Mouse (Mus musculus) intestine, embryonic 15.5 days (tissue): Measurements from ENCODE around the gene Smpdl3b. TPM values are rescaled to one million over a fixed set of nuclear protein-coding genes. Genes with fewer than 3 reads are reported as not detected.
A peak's percentile ranks its signal among the peaks of the same experiment; 100 is the strongest.
"Not testable (repeated sequence)": the region's sequence is repeated elsewhere in the genome, so short reads cannot be mapped to it uniquely, and the experiment has no call there.

ENCODE experiments used
- ATAC-seq: fragments of 200-750 bp; cut with Nextera tagmentation; 2 replicates; pipeline ENCODE4 v1.8.0; 2017; ENCODE audit warnings: moderate TSS enrichment, moderate library complexity
- H3K27ac ChIP-seq: fragments of 300-500 bp; sonication (generic); 2 replicates; pipeline ENCODE4 v1.5.1; 2015; ENCODE audit warnings: mild to moderate bottlenecking, inconsistent platforms
- H3K27me3 ChIP-seq: fragments of 300-500 bp; sonication (generic); replicated peaks from 2 replicates; pipeline ENCODE4 v1.6.1; 2015; ENCODE audit warnings: inconsistent platforms
- H3K36me3 ChIP-seq: fragments of 300-500 bp; sonication (generic); 2 replicates; pipeline ENCODE4 v1.6.1; 2015; ENCODE audit warnings: inconsistent platforms
- H3K4me1 ChIP-seq: fragments of 300-500 bp; sonication (generic); replicated peaks from 2 replicates; pipeline ENCODE4 v1.6.1; 2015; ENCODE audit warnings: inconsistent platforms
- H3K4me2 ChIP-seq: fragments of 300-500 bp; sonication (generic); replicated peaks from 2 replicates; pipeline ENCODE4 v1.6.1; 2015; ENCODE audit warnings: mild to moderate bottlenecking, inconsistent platforms
- H3K4me3 ChIP-seq: fragments of 300-500 bp; sonication (generic); replicated peaks from 2 replicates; pipeline ENCODE4 v1.5.1; 2015; ENCODE audit warnings: inconsistent platforms
- H3K9ac ChIP-seq: fragments of 300-500 bp; sonication (generic); 2 replicates; pipeline ENCODE4 v1.6.1; 2015; ENCODE audit warnings: inconsistent platforms
- H3K9me3 ChIP-seq: fragments of 300-500 bp; sonication (generic); 2 replicates; pipeline ENCODE4 v1.6.1; 2016; ENCODE audit warnings: inconsistent platforms
- WGBS: fragments of 180-500 bp; shearing (Covaris S2); methylation state at CpG from one replicate; pipeline ENCODE4 v1.1.7; 2015; 5-methylcytosine and 5-hydroxymethylcytosine counted together
- polyA plus RNA-seq: library from polyadenylated mRNA; unstranded; fragments of >200 nt; fragmentation: Nextera tagmentation; extraction: Ambion mirVana; gene quantifications from 2 replicates; pipeline ENCODE4 v1.2.1, GENCODE M21; 2015

The Smpdl3b gene
- polyA plus RNA-seq, 1 experiment from 2014 or later = 5.7 TPM

DNA sequence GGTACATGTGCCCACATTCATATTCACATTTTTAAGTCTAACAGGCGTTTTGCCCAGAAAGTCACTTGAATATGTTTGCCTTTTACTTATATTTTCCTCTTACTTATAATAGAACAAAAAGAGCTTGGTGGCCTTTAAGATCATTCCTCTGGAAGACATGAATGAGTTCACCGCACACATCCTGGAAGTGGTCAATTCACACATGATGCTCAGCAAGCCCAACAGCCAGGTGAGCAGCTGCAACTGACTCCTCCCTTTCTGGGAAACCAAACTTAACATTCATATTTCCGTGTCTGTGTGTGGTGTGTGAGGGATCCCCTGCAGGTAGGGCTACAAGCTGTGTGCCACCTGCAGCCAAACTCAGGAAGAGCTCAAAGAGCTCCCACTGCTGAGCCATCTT, 17.9 kb upstream of the Smpdl3b start:
- no peak for ATAC-seq
- H3K36me3 ChIP-seq = peaks cover 65% of the 10 kb centered on the region
- 77% methylated on average over 3 of the region's 3 CpGs for WGBS

DNA sequence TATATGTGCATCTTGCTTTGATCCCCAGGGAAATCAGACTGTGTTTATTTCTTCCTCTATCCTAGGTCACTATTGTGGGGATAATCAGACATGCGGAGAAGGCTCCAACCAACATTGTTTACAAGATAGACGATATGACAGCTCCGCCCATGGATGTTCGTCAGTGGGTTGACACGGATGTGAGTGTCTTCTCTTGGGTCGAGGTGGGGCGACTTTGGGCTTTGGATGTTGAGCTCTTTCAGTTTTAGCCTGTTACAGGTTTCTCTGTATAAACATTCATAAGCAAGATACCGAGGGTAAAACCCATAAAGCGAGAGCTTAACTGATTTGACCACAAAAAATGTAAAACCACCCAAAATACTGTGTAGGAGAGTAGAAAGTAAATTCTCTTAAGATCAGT, 14.7 kb upstream of the Smpdl3b start:
- peaks cover 38% of the 10 kb centered on the region for H3K36me3 ChIP-seq
- WGBS = 88% methylated on average over 9 of the region's 9 CpGs

More for the DNA sequence above, 17.9 kb upstream of the Smpdl3b start:
- H3K9me3 ChIP-seq = no peaks in the 10 kb centered on the region
- no peaks in the 10 kb centered on the region for H3K27me3 ChIP-seq
- no peak overlapping the region for H3K4me2 ChIP-seq
- H3K4me1 ChIP-seq = no peaks in the 10 kb centered on the region
- no peak overlapping the region for H3K27ac ChIP-seq
- no peak overlapping the region for H3K9ac ChIP-seq
- H3K4me3 ChIP-seq = no peak overlapping the region

DNA sequence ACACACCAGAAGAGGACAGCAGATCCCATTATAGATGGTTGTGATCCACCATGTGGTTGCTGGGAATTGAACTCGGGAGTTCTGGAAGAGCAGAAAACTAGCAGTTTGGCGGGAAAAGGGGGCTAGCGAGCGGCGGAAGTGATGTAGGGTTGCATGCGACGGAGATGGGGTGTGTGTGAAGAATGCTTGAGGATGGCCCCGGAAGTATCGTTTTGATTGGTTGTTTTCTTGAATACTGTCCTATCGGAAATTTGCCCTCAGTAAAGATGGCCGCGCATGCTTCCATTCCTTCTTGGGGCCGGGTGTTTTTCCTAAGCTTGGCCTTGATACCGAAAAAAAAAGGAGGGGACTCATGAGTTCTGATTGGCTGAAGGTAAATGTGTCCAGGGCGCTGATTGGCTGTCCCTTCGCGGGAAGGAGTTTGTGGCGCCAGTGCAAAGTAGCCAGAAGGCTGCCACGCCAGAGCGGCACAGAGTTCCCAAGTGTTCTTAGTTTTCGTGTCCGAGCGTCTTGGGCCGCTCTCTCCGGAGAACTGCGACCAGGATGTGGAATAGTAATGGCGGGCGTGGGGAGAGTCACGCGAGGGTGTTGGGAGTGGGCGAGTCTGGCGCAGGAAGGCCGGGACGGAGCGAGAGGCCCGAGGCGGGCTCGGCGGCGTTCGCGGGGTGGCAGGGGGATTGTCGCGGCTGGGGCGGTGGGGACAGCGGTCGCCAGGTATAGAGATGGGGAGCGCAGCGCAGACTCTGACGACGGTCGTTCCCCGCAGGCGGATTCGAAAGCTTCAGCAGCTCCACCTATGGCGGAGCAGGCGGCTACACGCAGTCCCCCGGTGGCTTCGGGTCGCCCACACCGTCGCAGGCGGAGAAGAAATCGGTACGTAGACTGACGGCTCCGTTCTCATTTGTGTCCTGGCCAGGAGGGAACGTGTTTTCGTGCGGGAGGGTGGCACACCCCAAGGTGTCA, 11.1 kb upstream of the Smpdl3b start, which contains the start of gene Rpa2:
TSS of gene Rpa2 (plus strand) at position 419 of the 963 bp plus-strand sequence.
- Histone ChIP-seq H3K4me1 (peaks cover 11% of the 10 kb centered on the region), H3K36me3 (peaks cover 11% of the 10 kb centered on the region; the same call in 1 of the 2 replicates), H3K9me3 (no peaks in the 10 kb centered on the region), H3K9ac (peak within 1 kb of the TSS; percentile 85), H3K4me3 (peak within 1 kb of the TSS; percentile 86), H3K27me3 (no peaks in the 10 kb centered on the region), H3K4me2 (peak within 1 kb of the TSS; percentile 80), H3K27ac (peak within 1 kb of the TSS; percentile 76)
- peak; percentile 98 for ATAC-seq
- under 1% methylated on average over 71 of the region's 71 CpGs for WGBS

More for the DNA sequence above, 14.7 kb upstream of the Smpdl3b start:
- Histone ChIP-seq H3K4me1 (peaks cover 11% of the 10 kb centered on the region), H3K27me3 (no peaks in the 10 kb centered on the region), H3K9ac (no peak overlapping the region), H3K9me3 (no peaks in the 10 kb centered on the region), H3K27ac (no peak overlapping the region), H3K4me2 (no peak overlapping the region), H3K4me3 (no peak overlapping the region)
- no peak for ATAC-seq

DNA sequence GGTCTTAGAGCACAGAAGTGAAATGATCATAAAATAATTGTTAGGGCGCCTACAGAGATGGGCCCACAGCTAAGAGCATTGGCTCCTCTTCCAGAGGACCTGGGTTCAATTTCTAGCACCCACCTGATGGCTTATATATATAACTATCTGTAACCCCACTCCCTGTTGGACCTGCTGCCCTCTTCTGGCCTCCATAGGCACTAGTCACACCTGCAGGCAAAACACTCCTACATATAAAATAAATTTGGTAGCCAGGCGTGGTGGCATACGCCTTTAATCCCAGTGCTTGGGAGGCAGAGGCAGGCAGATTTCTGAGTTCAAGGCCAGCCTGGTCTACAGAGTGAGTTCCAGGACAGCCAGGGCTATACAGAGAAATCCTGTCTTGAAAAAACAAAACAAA, 6.1 kb upstream of the Smpdl3b start:
- H3K27me3 ChIP-seq, H3K9me3 ChIP-seq, H3K9ac ChIP-seq, H3K27ac ChIP-seq, H3K4me1 ChIP-seq, H3K36me3 ChIP-seq, H3K4me3 ChIP-seq, H3K4me2 ChIP-seq, ATAC-seq: not testable (repeated sequence)
- WGBS = 85% methylated on average over 3 of the region's 3 CpGs

DNA sequence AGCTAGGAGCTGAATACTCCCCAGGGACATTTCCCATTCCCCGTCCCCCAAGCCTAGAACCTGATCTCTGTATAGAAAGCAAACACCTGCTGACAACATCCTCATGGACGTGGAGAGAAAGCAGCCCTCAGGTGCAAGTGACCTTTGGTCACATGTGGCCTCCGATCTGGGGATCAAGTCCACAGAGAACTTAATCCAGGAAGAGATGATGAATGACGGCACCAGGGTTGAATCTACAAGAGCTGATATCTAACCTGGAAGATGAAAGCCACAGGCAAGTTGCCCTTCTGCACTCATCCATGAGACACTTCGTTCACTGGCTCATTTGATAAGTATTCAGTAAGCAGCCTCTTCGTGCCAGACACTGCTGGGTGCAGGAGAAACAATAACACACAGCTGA, 5.5 kb upstream of the Smpdl3b start:
- H3K27ac ChIP-seq = no peak overlapping the region
- H3K4me2 ChIP-seq = no peak overlapping the region
- ATAC-seq = peak; percentile 63; the same call in 1 of the 2 replicates

DNA sequence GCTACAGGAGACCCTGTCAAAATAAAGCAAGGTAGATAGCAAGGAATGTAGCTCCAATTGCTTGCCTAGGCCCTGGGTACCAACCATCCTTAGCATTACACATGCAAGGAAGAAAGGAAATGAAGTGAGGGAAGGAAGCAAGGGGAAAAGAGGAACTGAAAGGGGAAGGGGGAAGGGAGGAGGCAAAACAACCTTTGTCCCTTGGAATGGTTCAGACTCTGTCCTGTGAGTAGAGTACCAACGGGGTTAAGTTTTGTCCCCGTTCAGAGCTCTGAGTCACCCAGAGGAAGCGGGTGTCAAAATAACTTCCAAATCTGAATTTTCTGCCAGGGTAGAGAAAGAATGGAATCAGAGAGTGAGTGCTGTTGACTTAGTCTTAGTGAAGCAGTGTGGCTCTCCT, 3.2 kb upstream of the Smpdl3b start:
- no peak for ATAC-seq
- H3K4me2 ChIP-seq = no peak overlapping the region
- H3K9me3 ChIP-seq = no peaks in the 10 kb centered on the region
- H3K9ac ChIP-seq = no peak overlapping the region
- H3K4me1 ChIP-seq = 0 out of 2 replicates have a peak, but pooled peaks cover 3% of the 10 kb centered on the region
- no peak overlapping the region for H3K27ac ChIP-seq
- H3K27me3 ChIP-seq = no peaks in the 10 kb centered on the region
- no peak overlapping the region for H3K4me3 ChIP-seq
- H3K36me3 ChIP-seq = no peaks in the 10 kb centered on the region
- WGBS = 58% methylated on average over 3 of the region's 3 CpGs

More for the DNA sequence above, 5.5 kb upstream of the Smpdl3b start:
- 57% methylated on average over 6 of the region's 6 CpGs for WGBS
- Histone ChIP-seq H3K27me3 (no peaks in the 10 kb centered on the region), H3K9ac (no peak overlapping the region), H3K36me3 (no peaks in the 10 kb centered on the region), H3K4me3 (no peak overlapping the region), H3K4me1 (no peaks in the 10 kb centered on the region), H3K9me3 (no peaks in the 10 kb centered on the region)

DNA sequence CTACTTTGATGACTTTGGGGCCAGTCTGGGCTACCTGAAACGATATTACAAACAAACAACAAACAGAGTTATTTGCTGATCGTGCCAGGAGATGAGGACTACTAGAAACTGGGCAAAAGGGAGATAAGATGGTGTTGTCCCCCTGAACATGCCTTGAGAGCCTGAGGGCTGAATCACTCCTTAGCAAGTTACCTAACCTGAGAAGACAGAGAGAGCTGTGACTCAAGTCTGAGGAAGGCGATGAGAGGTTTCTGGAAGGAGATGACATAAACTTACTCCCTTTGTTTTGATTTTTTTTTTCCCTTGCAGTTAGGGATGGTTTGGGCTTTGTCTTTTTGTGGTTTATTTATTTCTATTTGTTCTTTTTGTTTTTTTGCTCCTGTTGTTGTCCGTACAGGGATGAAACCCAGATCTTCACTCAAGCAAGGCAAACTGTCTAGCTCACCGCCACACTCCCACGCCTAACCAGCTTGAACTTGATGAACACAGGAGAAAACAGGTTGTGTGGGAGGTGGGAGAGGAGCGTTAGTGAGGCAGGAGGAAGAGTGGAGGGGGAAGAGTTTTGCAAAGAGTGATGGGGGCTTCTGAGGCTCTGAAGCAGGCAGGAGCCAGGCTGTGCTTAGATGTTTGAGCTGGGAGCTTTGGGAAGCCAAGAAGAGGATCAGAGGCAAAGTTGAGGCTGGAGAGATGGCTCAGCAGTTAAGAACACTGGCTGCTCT, 740 bp upstream of the Smpdl3b start:
- Histone ChIP-seq H3K27me3 (no peaks in the 10 kb centered on the region), H3K4me1 (0 out of 2 replicates have a peak, but pooled peaks cover 3% of the 10 kb centered on the region), H3K9ac (no peak overlapping the region), H3K4me3 (no peak overlapping the region), H3K36me3 (no peaks in the 10 kb centered on the region), H3K9me3 (no peaks in the 10 kb centered on the region), H3K27ac (no peak overlapping the region), H3K4me2 (peak overlapping the region; percentile 96; the same call in 1 of the 2 replicates)
- WGBS = 83% methylated on average over 7 of the region's 7 CpGs
- ATAC-seq = no peak

DNA sequence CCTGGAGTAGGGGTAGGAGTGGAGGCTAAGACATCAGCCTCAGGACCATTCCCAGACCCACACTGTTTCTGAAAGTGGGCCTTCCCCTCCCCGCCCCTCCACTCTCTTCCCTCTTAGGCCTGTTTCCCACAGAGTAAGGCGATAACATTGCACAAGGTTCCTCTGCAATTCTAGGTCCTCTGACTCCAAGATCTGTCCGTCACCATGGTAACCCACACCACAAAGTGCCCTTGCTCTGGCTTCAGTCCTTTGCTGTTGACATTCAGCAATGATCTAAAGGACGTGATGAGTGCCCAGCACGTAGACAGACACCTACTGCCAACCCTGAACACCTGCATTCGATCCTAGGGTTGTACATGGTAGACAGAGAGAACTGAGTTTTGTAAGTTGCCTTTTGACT, 4.1 kb downstream of the Smpdl3b start:
- Histone ChIP-seq H3K27me3 (no peaks in the 10 kb centered on the region), H3K4me1 (0 out of 2 replicates have a peak, but pooled peaks cover 3% of the 10 kb centered on the region), H3K27ac (no peak overlapping the region), H3K4me3 (no peak overlapping the region), H3K9ac (no peak overlapping the region), H3K4me2 (no peak overlapping the region), H3K9me3 (no peaks in the 10 kb centered on the region), H3K36me3 (no peaks in the 10 kb centered on the region)
- WGBS = 72% methylated on average over 6 of the region's 6 CpGs
- no peak for ATAC-seq

DNA sequence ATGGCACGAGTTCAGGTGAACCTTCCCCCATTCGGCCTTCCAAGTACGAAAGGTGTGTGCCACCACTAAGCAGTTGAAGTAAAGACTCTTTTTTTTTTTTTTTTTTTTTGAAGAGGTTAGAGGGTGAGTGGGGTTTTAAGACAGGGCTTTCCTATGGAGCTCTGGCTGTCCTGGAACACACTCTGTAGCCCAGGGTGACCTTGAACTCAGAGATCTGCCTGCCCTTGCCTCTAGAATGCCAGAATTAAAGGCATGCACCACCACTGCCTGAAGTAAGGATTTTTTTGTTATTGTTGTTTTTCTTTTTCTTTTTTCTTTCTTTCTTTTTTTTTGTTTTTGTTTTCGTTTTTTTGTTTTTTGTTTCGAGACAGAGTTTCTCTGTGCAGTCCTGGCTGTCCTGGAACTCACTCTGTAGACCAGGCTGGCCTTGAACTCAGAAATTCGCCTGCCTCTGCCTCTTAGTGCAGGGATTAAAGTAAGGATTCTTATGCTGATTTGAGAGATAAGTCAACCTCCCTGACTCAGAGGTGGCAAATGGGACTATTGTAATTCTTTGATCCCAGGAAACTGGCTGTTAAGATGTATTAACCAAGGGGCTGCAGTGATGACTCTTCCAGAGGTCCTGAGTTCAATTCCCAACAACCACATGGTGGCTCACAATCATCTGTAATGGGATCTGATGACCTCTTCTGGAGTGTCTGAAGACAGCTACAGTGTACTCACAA, 7.6 kb downstream of the Smpdl3b start:
- no peaks in the 10 kb centered on the region for H3K36me3 ChIP-seq
- no peak for ATAC-seq
- H3K4me3 ChIP-seq = no peak overlapping the region
- no peak overlapping the region for H3K4me2 ChIP-seq
- H3K27me3 ChIP-seq = no peaks in the 10 kb centered on the region
- H3K9me3 ChIP-seq = no peaks in the 10 kb centered on the region
- H3K27ac ChIP-seq = no peak overlapping the region
- 86% methylated on average over 6 of the region's 6 CpGs for WGBS
- no peaks in the 10 kb centered on the region for H3K4me1 ChIP-seq
- H3K9ac ChIP-seq = no peak overlapping the region

DNA sequence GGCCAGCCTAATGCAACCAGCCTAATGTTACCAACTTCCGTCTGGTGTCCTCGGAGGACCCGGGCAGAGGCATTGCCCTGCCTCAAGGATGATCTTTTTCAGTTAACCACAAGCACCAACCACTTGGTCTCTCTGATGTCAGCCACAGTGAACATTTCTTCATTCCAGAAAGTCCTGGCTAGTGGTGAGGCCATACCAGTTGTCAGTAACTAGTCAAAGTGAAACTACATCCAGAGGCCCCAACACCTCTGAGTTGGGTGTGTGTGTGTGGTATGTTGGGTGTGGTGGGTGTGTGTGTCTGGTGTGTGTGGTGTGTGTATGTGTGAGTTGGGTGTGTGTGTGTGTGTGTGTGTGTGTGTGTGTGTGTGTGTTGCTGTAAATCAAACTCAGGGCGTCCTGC, 8.3 kb downstream of the Smpdl3b start:
- WGBS = 88% methylated on average over 4 of the region's 4 CpGs
- H3K27me3 ChIP-seq = no peaks in the 10 kb centered on the region
- no peaks in the 10 kb centered on the region for H3K36me3 ChIP-seq
- no peak overlapping the region for H3K9ac ChIP-seq
- no peak overlapping the region for H3K4me3 ChIP-seq
- no peak for ATAC-seq
- H3K9me3 ChIP-seq = no peaks in the 10 kb centered on the region
- no peak overlapping the region for H3K27ac ChIP-seq
- H3K4me2 ChIP-seq = no peak overlapping the region
- H3K4me1 ChIP-seq = no peaks in the 10 kb centered on the region

DNA sequence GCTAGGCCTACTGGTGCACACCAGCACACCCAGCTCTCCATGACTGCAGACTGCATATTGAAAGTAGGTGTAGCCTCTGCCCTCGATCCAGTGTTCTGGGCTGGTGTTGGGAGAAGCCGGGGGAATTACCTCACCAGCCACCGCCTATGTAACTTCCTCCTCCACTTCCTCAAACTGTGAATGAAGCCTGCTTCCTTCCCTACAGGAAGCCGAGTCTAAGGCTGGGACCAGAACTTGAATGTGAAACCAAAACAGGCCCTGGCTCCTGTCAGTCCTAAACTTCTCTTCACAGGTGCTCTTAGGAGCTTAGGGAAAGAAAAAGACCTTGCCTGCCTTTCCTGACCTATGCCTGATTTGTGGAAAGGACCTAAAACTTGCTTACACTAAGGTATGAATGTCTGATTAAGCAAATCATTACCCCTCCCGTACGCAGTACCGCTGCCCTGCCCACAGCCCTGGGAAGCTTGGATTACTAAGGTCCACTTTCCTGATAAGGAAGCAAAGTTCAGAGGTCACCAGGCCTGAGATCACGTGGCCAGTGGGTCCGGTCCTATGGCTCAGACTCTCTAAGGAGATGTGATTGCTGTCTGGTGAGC, 9.3 kb downstream of the Smpdl3b start:
- no peaks in the 10 kb centered on the region for H3K36me3 ChIP-seq
- no peak overlapping the region for H3K4me3 ChIP-seq
- H3K9me3 ChIP-seq = no peaks in the 10 kb centered on the region
- peak overlapping the region; percentile 66 for H3K27ac ChIP-seq
- peak overlapping the region; percentile 34; the same call in 1 of the 2 replicates for H3K4me2 ChIP-seq
- peak; percentile 78 for ATAC-seq
- H3K27me3 ChIP-seq = no peaks in the 10 kb centered on the region
- H3K9ac ChIP-seq = 0 out of 2 replicates have a peak overlapping the region, but pooled peaks have one; percentile 9
- no peaks in the 10 kb centered on the region for H3K4me1 ChIP-seq
- 43% methylated on average over 9 of the region's 9 CpGs for WGBS
